Mouse (Mus musculus): ENCODE data around the gene Pop5. TPM values are rescaled to one million over a fixed set of nuclear protein-coding genes. Genes with fewer than 3 reads are reported as not detected.

Pop5 gene
- total RNA-seq (2015) (67.7 and 81.9 TPM in 2 replicates), total RNA-seq (2017) (76.4 and 82.8 TPM in 2 replicates)

DNA sequence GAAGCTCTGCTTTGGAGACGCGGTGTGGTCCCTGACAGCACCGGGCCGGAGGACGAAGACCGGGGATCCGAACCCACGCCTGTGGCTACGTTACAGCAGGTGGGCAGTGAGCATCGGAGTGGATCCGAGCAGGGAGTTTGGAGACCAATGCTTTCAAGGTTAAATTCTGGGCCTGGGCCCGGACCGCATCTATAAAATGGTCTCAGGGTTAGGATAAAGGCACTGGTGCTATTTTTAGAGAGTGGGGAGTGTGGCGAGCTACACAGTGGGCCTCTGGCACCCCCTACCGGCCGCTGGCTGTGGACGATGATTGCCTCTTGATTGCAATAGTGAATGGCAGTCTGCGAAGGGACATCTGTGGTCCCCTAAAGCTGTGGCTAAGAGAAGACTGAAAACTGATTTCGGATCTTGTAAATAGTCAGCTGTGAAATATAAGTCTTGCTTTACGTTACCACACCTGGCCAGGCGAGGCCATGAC, at the start of gene Pop5:
Gene Pop5, plus strand, starts transcription at position 51 of the 478 bp plus-strand sequence.
- peak; percentile 86 for ATAC-seq (replicated peaks; ENCODE audit: poor library complexity)

DNA sequence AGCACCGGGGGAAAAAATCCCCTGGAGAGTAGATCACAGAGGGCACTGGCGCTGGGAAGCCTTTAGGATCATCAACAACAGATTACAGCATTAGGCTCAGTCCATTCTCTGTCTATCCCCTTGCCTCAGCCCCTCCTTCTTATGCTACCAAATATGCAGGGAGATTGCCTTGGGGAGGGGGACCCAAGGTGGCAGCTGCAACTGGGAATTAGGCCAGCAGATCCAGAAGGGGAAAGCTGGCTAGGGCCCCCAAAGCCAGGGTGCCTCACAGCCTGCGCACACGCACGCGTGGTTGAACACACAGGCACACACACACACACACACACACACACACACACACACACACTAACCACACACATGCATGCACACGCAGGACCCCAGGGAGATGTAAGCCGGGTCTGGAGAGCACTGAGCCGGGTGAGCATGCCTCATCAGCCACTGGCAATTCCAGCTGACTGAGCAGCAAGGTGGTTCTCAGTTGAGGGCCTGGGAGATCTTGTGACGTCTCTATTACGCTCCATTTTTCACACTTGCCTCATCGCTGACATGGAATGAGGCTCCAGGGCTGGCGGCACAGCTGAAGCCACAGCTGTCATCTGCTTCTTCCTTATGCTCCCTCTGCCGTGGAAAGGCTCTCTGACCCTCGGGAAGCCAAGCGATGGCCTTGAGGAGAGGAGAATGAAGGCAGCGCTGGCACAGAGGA, 49.1 kb upstream of the Pop5 start:
- ATAC-seq (replicated peaks; ENCODE audit: poor library complexity): no peak

DNA sequence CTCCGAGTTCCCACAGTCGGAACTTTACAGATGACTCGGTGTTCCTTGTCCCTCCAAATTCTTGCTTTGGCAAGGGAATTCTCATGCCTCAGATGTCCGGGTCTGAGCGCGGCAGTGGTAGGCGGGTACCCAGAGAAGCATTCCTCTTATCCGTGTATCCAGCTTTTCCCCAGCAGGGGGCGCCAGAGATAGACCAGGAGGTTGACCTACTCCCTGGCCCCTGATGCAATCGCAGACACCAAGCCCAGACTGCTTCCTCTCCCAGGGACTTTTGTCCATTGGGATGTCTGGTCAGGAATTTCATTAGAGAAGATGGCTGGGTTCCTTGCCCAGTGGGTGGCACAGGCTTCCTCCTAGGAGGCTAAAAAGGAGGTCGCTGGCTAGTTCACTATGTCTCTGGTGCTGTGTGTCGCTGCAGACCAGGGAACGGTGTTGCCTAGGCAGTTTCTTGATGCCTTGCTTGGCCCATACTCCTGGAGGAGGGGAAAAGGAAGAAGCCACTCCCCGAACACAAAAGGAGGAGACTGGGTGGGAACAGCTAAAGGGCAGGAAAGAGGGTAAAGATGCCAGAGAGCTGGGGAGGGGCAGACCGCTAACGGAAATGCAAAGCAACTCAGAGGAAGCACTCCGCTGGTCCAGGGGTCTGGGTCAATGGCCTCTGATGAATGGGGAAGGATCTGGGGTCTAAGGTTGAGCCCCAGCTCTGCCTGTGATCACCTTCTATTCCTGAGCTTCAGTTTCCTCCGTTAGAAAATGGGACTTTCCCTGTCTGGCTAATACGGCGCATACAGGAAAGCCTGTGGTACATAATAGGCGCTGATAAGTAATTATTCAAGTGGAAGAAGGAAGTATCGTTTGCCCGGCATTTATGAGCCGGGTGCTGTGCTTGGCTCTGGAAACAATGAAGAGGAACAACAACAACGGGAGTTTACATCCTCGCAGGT, 48.2 kb upstream of the Pop5 start:
- peak; percentile 81 for ATAC-seq (replicated peaks; ENCODE audit: poor library complexity)

DNA sequence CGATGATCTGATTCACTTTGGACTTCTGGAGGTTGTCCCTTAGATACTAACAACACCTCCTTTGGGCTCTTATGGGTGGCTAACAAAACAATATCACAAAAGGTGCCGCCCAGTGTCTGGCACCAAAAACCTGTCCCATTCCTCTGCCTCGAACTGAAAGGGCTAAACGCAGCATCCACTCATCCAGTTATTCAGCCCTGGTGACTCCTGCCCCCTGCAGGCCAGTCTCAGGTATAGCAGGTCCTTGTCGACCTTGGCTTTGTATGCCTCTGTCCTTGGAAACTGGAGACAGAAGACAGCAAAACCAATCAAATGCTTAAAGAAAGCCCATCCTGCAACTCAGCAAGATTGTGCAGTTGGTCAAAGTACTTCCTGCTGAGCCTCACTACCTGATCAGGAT, 46.8 kb upstream of the Pop5 start:
- peak; percentile 47 for ATAC-seq (replicated peaks; ENCODE audit: poor library complexity)

DNA sequence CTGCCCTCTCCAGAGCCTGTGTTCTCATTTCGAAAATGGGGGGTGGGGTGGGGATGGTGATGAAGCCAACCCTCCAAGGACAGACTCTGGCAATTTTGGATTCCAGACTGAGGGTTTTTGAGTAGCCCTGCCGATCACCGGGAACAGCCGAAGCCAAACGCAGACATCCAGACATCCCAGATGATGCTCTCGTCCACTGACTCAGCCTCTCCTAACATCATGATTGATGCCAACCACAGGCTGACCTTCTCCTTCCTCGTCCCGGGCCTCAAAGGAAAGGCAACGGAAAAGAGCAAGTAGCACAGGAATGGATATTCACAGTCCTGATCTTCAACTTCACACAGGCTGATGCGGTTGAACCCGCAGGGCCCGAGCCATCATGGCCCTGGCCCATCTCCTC, 45.6 kb upstream of the Pop5 start:
- ATAC-seq (replicated peaks; ENCODE audit: poor library complexity): no peak

DNA sequence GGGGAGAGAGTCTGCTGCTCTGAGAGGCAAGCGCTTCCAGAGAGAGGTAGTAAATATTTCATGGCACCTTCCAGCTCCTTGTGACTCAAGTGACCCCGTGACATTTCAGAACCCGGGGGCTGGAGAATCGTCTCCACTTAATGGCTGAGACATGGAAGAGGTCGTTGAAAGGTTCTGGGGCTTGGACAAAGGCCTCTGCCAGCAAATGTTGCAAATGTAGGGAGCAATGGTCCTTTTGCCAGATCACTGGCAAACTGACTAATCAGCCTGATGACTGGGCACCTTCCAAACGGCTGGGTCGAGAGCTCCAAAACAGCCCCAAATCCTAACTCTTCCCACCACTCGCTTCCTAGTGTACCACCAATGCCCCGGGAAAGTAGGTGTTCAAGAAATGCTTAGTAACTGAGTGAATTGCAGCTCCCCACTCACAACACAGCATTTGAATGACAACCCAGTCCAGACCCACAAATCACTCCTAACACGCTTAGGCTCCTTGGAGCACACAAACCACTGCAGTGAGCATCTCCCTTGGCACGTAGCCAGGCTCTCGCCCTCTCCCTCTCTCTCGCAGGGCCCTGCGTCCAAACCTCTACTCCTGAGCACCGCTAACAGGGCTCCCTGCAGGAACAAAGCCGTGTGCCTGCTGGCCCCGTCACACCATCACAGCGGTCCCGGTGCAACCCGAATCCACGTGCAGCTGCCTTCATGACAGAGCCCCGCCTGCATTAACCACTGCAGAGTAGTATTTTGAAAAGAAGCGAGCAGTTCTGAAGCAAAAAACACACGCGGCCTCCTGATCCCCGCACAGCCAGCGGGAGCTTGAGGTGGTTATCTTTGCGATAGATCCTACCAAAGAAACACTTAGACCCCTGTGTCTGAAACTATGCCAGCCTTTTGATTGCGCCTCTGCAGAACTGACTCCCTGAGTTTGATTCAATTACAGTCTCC, 43.5 kb upstream of the Pop5 start:
- no peak for ATAC-seq (replicated peaks; ENCODE audit: poor library complexity)

DNA sequence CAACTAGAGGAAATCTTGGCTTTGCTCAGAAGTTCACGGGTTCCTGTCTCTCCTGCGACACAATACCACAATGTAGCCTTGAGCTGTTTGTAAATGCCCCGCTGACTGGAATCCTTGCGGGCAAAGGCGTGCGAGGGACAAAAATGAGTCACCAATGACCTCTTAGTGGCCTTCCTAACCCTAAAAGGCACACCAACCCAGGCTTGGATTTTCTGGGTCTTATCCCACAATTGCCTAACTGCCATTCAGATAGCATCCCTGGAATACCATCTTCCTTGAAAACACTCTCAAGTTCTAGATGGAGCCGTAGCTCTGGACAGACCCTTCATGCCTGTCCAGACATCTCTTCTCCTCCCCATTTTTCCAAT, 42.8 kb upstream of the Pop5 start:
- no peak for ATAC-seq (replicated peaks; ENCODE audit: poor library complexity)

DNA sequence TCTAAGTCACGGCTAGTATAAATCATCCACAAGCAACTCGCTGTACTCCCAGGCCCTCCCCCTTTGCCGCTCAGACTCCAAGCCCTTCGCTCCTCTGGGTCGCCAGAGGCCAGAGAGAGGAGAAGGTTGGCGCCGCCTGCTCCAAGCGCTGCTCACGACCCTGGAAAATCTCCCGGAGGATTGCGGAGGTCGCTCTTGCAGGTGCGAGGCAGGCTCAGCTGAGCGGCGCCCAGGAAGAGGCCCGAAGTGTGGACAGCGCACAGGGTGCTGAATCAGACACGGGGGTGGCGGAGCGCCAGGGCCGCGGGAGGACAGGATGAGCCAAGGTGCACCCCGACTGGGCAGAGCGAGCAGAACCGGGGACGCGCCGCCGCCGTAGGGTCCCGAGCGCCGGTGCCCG, 42.4 kb upstream of the Pop5 start:
- ATAC-seq (replicated peaks; ENCODE audit: poor library complexity): peak; percentile 67

DNA sequence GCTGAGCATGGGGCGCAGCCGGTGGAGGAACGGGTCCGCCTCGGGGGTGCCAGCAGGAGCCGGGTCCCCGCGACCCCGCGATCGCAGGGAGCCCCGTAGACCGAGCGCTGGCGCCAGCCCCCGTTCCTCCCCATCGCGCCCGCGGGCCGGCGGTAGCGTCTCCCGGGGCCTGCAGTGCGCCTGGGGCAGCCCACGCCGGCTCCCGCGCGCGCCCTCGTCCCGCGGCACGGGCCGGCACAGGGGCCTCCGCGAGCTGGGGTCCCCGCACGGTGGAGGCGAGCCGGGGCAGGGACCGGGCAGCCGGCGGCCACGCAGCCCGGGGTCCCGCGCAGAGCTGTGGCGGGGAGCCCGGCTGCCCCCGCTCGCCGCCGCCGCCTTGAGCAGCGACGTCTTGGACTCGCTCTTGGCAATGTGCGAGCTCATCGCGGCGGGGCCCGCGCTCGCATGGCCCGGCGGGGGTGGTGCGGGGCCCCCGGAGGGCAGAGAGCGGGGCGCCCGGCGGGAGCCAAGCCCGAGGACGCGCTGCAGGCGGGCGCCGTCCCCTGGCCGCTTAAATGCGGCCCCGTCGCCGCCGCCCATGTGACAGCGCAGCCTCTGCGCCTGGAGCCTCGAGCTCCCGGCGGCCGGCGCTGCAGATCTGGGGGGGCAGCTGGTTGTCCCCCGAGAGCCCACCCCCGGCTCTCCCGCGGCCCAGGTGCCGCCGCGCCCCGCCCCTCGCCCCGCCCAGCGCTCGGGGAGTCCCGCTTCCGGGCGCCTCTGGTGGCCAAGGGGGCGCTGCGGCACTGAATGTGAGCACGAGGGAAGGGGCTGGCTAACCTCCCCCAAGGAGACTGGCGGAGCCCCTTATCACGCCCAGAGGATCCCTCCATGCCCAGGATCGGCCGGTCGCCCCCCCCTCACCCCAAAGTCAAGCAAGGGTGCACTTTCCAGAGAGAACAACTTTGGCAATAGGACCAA, 41.7 kb upstream of the Pop5 start, which contains the start of gene Cabp1:
Gene Cabp1, minus strand, starts transcription at position 713 of the 957 bp plus-strand sequence.
- ATAC-seq (replicated peaks; ENCODE audit: poor library complexity): peak; percentile 52; the same call in 1 of the 2 replicates

DNA sequence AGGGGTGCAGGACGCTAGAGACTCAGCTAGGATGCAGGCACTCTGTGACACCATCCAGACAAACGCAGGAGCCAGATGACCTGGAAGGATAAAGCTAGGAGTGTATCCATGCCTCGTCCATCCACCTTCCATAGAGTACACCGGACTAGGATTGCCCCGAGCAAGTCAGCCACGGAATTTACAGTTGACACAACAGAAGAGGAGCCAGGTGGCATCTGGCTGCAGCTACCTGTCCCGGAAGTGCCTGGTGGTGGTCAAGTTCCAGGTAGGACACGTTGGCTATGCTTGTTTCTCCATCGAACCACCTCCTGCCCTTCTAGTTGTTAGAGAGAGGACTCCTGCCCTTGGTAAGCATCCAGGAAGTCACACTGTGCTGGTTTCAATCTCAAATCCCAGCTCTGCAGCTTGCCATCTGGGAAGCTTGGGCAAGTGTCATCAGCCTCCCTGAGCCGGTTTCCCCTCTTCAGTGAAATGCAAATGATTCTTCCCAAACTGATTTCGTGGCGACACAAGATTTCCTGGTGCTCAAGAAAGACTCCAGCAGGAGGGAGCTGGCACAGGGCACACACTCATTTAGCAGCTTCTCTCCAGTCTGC, 40.9 kb upstream of the Pop5 start:
- no peak for ATAC-seq (replicated peaks; ENCODE audit: poor library complexity)

DNA sequence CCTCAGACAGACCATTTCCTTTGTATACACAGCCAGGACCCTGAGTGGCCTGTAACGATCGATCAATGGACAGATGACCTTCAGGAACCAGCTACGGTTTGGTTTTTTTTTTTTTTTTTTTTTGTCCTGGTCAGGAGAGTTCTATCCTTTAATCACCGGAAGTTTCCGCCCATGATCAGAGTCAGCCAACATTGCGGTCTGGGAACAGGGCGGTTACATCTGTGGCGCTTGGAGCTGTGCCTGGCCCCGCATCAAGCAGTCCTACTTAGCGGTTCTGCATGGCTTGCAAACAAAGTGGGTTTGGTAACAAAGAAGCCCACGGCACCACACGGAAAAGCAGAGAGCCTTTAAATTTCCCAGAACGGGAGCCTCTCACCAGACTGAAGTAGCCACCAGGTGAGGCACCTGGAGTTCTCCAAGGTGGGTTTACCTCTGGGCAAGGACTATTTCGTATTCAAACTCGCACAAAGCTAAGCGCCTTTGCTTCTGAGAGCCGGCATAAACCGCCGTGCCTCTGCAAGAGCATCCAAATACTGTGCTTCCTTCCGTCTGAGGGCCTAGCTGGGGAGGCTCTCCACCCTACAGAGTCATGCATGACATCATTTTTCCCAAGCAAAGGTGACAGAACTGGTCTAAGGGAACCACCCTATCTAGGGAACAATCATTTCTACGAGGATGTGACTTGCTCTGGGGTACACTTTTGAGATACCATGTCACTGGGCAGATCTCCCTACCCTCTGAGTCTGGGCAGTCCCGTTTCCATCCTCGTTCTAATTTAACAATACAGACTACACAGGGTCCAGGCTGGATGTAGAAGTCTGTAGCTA, 31.7 kb upstream of the Pop5 start:
- no peak for ATAC-seq (replicated peaks; ENCODE audit: poor library complexity)

DNA sequence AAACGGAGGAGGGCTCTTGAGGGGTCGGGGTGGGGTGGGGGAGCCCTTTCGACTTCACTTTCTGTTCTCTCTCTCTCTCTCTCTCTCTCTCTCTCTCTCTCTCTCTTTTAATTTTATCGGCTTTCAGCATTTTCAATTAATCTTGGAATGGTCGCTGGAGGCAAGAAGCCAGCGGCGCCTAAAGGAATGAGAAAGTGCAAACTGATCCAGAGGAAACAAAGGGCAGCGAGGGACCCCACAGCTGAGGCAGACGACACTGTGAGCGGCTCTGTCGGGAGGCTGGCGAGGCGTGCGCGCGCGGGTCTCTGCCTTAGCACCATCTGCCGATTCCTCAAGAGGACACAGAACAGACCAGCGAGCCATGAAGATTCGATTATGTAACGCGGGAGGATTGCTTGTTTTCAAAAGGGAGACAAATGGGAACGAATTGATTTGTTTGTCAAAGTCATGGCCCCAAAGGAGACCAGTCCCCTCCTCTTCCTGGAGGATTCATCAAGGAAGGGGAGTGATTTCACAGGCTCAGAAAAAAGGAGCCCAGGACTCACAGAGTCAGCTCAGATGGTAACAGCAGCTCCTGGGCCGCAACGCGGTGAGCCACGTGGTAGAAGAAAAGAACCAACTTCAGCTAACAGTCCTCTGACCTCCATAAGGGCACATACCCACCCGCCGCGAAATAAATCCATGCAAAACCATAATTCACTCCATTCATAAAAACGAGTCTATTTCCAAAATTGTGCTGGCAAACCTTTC, 30.9 kb upstream of the Pop5 start:
- ATAC-seq (replicated peaks; ENCODE audit: poor library complexity): no peak

DNA sequence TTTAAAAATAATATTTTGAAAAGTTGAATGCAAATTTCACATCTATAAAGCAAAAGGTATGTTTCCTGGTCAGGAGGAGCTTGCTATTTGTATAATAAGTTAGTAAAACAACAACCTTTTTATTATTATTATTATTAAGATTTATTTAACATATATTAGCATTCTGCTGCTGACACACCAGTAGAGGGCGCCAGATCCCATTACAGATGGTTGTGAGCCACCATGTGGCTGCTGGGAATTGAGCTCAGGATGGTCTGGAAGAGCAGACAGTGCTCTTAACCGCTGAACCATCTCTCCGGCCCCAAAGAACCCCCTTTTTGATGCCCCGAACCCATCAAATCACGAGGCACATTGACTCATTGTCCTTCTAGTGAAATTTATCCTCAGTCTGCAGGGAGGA, 28.4 kb upstream of the Pop5 start:
- no peak for ATAC-seq (replicated peaks; ENCODE audit: poor library complexity)

DNA sequence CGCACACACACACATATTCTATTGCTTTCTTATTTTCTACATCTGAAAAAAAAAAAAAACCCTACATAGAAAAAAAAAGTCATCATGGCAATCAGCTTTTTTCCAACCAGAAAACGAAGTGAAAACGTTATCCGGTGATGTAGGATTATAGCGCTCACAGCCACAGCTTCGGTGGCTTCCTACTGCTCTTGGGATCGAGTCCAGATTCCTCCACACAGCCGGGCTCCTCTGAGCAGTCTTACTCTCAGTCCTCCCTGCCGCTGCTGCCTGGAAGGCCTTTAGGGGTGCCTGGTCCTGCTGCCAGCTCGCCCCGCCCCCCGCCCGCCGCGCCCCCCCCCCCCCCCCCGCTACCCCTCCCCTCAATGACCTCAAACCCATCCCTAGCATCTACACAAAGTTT, 27.7 kb upstream of the Pop5 start:
- ATAC-seq (replicated peaks; ENCODE audit: poor library complexity): no peak

DNA sequence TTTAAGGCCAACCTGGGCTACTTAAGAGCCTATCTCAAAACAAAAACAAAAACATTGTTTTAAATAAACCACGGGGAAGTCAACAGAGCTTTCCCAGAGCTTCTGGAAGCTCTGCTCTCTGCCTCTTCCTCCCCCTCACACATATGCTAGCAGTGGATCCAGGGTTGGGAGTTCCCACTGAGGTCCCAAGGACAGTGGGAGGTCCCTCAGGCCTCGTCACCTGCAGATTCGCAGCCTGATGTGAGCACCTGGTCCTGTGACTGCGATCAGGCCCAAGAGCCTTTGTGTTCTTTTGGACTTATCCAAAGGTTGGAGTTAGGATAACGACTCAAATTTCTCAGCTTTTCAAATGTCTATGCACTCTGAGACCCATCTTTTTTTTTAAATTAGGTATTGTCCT, 27.0 kb upstream of the Pop5 start:
- ATAC-seq (replicated peaks; ENCODE audit: poor library complexity): no peak

DNA sequence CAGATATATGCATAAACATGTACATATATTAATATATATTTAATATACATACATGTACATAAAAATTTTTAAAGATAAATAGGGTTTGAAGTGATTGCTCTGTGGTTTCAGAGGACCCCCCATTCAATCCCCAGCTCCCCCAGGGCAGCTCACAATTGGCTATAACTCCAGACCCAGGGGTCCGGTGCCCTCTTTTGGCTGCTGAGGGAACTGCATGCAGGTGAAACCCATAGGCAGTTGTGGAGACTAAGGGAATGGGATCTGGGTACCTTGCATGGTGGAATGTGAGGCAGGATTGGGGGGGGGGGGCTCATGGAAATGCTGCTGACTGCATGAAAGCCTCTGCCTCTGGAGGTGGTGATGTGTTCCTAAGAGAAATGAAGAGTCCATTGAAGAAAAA, 25.3 kb upstream of the Pop5 start:
- peak; percentile 68; the same call in 1 of the 2 replicates for ATAC-seq (replicated peaks; ENCODE audit: poor library complexity)

DNA sequence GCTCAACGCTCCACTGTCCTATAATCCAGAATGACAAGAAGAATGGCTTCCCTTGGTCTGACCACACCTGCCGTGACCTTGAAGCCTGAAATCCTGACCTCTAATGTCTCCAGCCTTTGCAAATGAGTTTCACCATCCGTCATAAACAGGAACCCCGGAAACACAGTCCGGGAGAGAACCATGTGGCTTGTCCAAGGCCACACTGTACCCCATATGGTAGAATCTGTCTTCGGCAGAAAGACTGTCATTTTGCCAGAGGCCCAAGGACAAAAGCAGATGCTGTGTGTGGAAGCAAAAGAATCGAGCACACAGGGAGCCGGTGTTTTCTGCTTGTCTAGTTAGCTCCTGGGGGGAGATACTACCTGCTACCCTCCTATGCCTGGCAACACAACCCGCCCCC, 23.2 kb upstream of the Pop5 start:
- no peak for ATAC-seq (replicated peaks; ENCODE audit: poor library complexity)

DNA sequence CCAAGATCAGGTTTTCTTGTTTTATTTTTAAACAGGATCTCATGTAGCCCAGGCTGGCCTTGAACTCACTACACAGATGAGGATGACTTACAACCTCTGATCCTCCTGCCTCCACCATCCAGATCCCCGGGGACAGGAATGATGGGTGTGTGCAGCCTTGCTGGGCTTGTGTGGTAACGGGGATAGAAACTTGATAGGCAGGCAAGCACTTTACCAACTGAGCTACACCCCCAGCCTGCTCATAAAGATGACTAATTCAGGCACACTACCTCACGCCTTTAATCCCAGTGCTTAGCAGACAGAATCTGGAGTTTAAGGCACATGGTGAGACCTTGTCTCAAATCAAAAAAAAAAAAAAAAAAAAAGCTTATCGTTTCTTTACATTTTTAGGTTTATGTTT, 22.8 kb upstream of the Pop5 start:
- no peak for ATAC-seq (replicated peaks; ENCODE audit: poor library complexity)
